Mouse (Mus musculus) liver, adult 2 months (tissue): ENCODE results near the gene Tll2.

Experiments used
- CTCF ChIP-seq: fragments of 200-500 bp; IDR thresholded peaks from 2 replicates; pipeline ENCODE4 v1.5.1; 2011; ENCODE audit warnings: low read depth, low read length, control low read depth
- POLR2A ChIP-seq: fragments of 200-500 bp; IDR thresholded peaks from 2 replicates; pipeline ENCODE4 v1.6.1; 2011; ENCODE audit warnings: low read length, control low read depth; ENCODE audit not compliant: insufficient read depth; ENCODE audit errors: extremely low read depth

- TF ChIP-seq CTCF (no peak), POLR2A (no peak)
Measured at GRCm38 (mm10) chr19:41152016-41152370, 54.6 kb downstream of the Tll2 start.
